Mouse (Mus musculus): ENCODE results near the gene Rpp30. TPM values are rescaled to one million over a fixed set of nuclear protein-coding genes. Genes with fewer than 3 reads are reported as not detected.
A peak's percentile ranks its signal among the peaks of the same experiment; 100 is the strongest.

Rpp30 gene
- 66.3 and 67.3 TPM in 2 replicates for polyA plus RNA-seq (2015; fragmentation: Nextera tagmentation; extraction: Ambion mirVana)

- DNase-seq (ENCODE audit: low spot score) (peak; percentile 97), ATAC-seq (replicated peaks; ENCODE audit: low FRiP score, low read depth) (peak; percentile 93)
- Histone ChIP-seq H3K9me3 (replicated peaks; ENCODE audit: low read length) (no peaks in the 10 kb centered on the region), H3K27ac (peak within 1 kb of the TSS; percentile 70), H3K9ac (ENCODE audit: low read depth, low read length) (peak within 1 kb of the TSS; percentile 75), H3K36me3 (ENCODE audit: insufficient read depth, low read length) (0 out of 2 replicates have a peak, but pooled peaks cover 7% of the 10 kb centered on the region), H3K4me3 (replicated peaks; ENCODE audit: low read depth, low read length) (peak within 1 kb of the TSS; percentile 86), H3K4me2 (ENCODE audit: low read length) (peak within 1 kb of the TSS; percentile 61), H3K27me3 (ENCODE audit: insufficient read depth, low read length) (no peaks in the 10 kb centered on the region), H3K4me1 (replicated peaks; ENCODE audit: insufficient read depth, low read length) (peaks cover 5% of the 10 kb centered on the region; the same call in 1 of the 2 replicates)
- WGBS: 2% methylated on average over 34 of the region's 34 CpGs
- no peak for TF ChIP-seq CTCF (IDR thresholded peaks at IDR 0.05; ENCODE audit: low read depth)
These were observed at the start of gene Rpp30 for GRCm38 (mm10) chr19:36083262-36084225. Gene Rpp30, plus strand, starts transcription at chr19:36083716.

- Histone ChIP-seq H3K9ac (ENCODE audit: low read depth, low read length) (no peak overlapping the region), H3K36me3 (ENCODE audit: insufficient read depth, low read length) (no peaks in the 10 kb centered on the region), H3K27me3 (ENCODE audit: insufficient read depth, low read length) (no peaks in the 10 kb centered on the region), H3K27ac (no peak overlapping the region), H3K9me3 (replicated peaks; ENCODE audit: low read length) (no peaks in the 10 kb centered on the region), H3K4me3 (replicated peaks; ENCODE audit: low read depth, low read length) (no peak overlapping the region), H3K4me1 (replicated peaks; ENCODE audit: insufficient read depth, low read length) (no peaks in the 10 kb centered on the region), H3K4me2 (ENCODE audit: low read length) (no peak overlapping the region)
- DNase-seq (ENCODE audit: low spot score) (no peak), ATAC-seq (replicated peaks; ENCODE audit: low FRiP score, low read depth) (no peak)
- TF ChIP-seq CTCF (IDR thresholded peaks at IDR 0.05; ENCODE audit: low read depth): no peak
- 69% methylated on average over 7 of the region's 7 CpGs for WGBS
These were observed 37.5 kb upstream of the Rpp30 start for GRCm38 (mm10) chr19:36046046-36046445.

GRCm38 (mm10) chr19:36056502-36057221 lies 26.9 kb upstream of the Rpp30 start:
- H3K9ac ChIP-seq (ENCODE audit: low read depth, low read length): 0 out of 2 replicates have a peak overlapping the region, but pooled peaks have one; percentile 31
- H3K9me3 ChIP-seq (replicated peaks; ENCODE audit: low read length): no peaks in the 10 kb centered on the region
- no peak for DNase-seq (ENCODE audit: low spot score)

GRCm38 (mm10) chr19:36057231-36057811 lies 26.2 kb upstream of the Rpp30 start, which contains the start of gene Htr7:
Gene Htr7, minus strand, starts transcription at chr19:36057507.
- no peaks in the 10 kb centered on the region for H3K36me3 ChIP-seq (ENCODE audit: insufficient read depth, low read length)
- DNase-seq (ENCODE audit: low spot score) (peak; percentile 16), ATAC-seq (replicated peaks; ENCODE audit: low FRiP score, low read depth) (peak; percentile 89)
- peak; percentile 23; the same call in 1 of the 2 replicates for TF ChIP-seq CTCF (IDR thresholded peaks at IDR 0.05; ENCODE audit: low read depth)
- WGBS: 0% methylated on average over 48 of the region's 86 CpGs
- H3K27ac ChIP-seq: no peak within 1 kb of the TSS
- H3K27me3 ChIP-seq (ENCODE audit: insufficient read depth, low read length): peaks cover 27% of the 10 kb centered on the region
- peak within 1 kb of the TSS; percentile 49 for H3K4me3 ChIP-seq (replicated peaks; ENCODE audit: low read depth, low read length)
- no peaks in the 10 kb centered on the region; the same call in 1 of the 2 replicates for H3K4me1 ChIP-seq (replicated peaks; ENCODE audit: insufficient read depth, low read length)
- 0 out of 2 replicates have a peak within 1 kb of the TSS, but pooled peaks have one; percentile 31 for H3K9ac ChIP-seq (ENCODE audit: low read depth, low read length)
- H3K4me2 ChIP-seq (ENCODE audit: low read length): peak within 1 kb of the TSS; percentile 83
- H3K9me3 ChIP-seq (replicated peaks; ENCODE audit: low read length): no peaks in the 10 kb centered on the region

More at GRCm38 (mm10) chr19:36056502-36057221, 26.9 kb upstream of the Rpp30 start:
- peak overlapping the region; percentile 49 for H3K4me3 ChIP-seq (replicated peaks; ENCODE audit: low read depth, low read length)
- peaks cover 27% of the 10 kb centered on the region for H3K27me3 ChIP-seq (ENCODE audit: insufficient read depth, low read length)
- H3K27ac ChIP-seq: no peak overlapping the region
- WGBS: 7% methylated on average over 49 of the region's 49 CpGs
- no peak for TF ChIP-seq CTCF (IDR thresholded peaks at IDR 0.05; ENCODE audit: low read depth)
- ATAC-seq (replicated peaks; ENCODE audit: low FRiP score, low read depth): no peak
- H3K4me2 ChIP-seq (ENCODE audit: low read length): peak overlapping the region; percentile 83
- no peaks in the 10 kb centered on the region for H3K36me3 ChIP-seq (ENCODE audit: insufficient read depth, low read length)
- H3K4me1 ChIP-seq (replicated peaks; ENCODE audit: insufficient read depth, low read length): no peaks in the 10 kb centered on the region; the same call in 1 of the 2 replicates

GRCm38 (mm10) chr19:36062801-36063529 lies 20.6 kb upstream of the Rpp30 start:
- TF ChIP-seq CTCF (IDR thresholded peaks at IDR 0.05; ENCODE audit: low read depth): peak; percentile 48; the same call in 1 of the 2 replicates
- WGBS: 69% methylated on average over 2 of the region's 2 CpGs
- H3K27me3 ChIP-seq (ENCODE audit: insufficient read depth, low read length): no peaks in the 10 kb centered on the region
- H3K9ac ChIP-seq (ENCODE audit: low read depth, low read length): no peak overlapping the region
- H3K4me2 ChIP-seq (ENCODE audit: low read length): no peak overlapping the region
- H3K27ac ChIP-seq: no peak overlapping the region
- no peaks in the 10 kb centered on the region for H3K4me1 ChIP-seq (replicated peaks; ENCODE audit: insufficient read depth, low read length)
- ATAC-seq (replicated peaks; ENCODE audit: low FRiP score, low read depth): no peak
- no peaks in the 10 kb centered on the region for H3K9me3 ChIP-seq (replicated peaks; ENCODE audit: low read length)
- peak; percentile 54 for DNase-seq (ENCODE audit: low spot score)
- no peaks in the 10 kb centered on the region for H3K36me3 ChIP-seq (ENCODE audit: insufficient read depth, low read length)
- H3K4me3 ChIP-seq (replicated peaks; ENCODE audit: low read depth, low read length): no peak overlapping the region
